Mouse (Mus musculus) midbrain, postnatal 0 days (tissue): ENCODE results near the gene Gga1. TPM values are rescaled to one million over a fixed set of nuclear protein-coding genes. Genes with fewer than 3 reads are reported as not detected.

Source experiments
- ATAC-seq: fragments of 200-750 bp; cut with Nextera tagmentation; 2 replicates; pipeline ENCODE4 v1.8.0; 2017; ENCODE audit warnings: moderate number of reproducible peaks, mild to moderate bottlenecking, moderate TSS enrichment, moderate library complexity; ENCODE audit not compliant: low FRiP score
- DNase-seq: peaks from one replicate; pipeline ENCODE4 v3.0.0-alpha.2; 2015; ENCODE audit warnings: low spot score
- H3K27ac ChIP-seq: fragments of 300-500 bp; sonication (generic); 2 replicates; pipeline ENCODE4 v1.5.1; 2014; ENCODE audit warnings: low read depth, mild to moderate bottlenecking, low read length, mixed read lengths
- H3K27me3 ChIP-seq: fragments of 300-500 bp; sonication (generic); 2 replicates; pipeline ENCODE4 v1.6.1; 2014; ENCODE audit warnings: low read length, control low read depth, mixed read lengths; ENCODE audit not compliant: insufficient read depth
- H3K36me3 ChIP-seq: fragments of 300-500 bp; sonication (generic); 2 replicates; pipeline ENCODE4 v1.6.1; 2014; ENCODE audit warnings: low read length, control low read depth, mixed read lengths; ENCODE audit not compliant: insufficient read depth
- H3K4me1 ChIP-seq: fragments of 300-500 bp; sonication (generic); 2 replicates; pipeline ENCODE4 v1.6.1; 2014; ENCODE audit warnings: mild to moderate bottlenecking, control low read depth, antibody characterized with exemption, low read length, mixed read lengths; ENCODE audit not compliant: insufficient read depth
- H3K4me2 ChIP-seq: fragments of 300-500 bp; sonication (generic); 2 replicates; pipeline ENCODE4 v1.6.1; 2014; ENCODE audit warnings: low read depth, mild to moderate bottlenecking, low read length, mixed read lengths; ENCODE audit not compliant: poor library complexity, severe bottlenecking
- H3K4me3 ChIP-seq: fragments of 300-500 bp; sonication (generic); 2 replicates; pipeline ENCODE4 v1.5.1; 2014; ENCODE audit warnings: low read depth, mild to moderate bottlenecking, low read length, moderate library complexity
- H3K9ac ChIP-seq: fragments of 300-500 bp; sonication (generic); replicated peaks from 2 replicates; pipeline ENCODE4 v1.6.1; 2014; ENCODE audit warnings: mild to moderate bottlenecking, low read length, moderate library complexity, mixed read lengths; ENCODE audit not compliant: poor library complexity, severe bottlenecking
- H3K9me3 ChIP-seq: fragments of 300-500 bp; sonication (generic); 2 replicates; pipeline ENCODE4 v1.6.1; 2016; ENCODE audit warnings: low read length, control low read depth
- CTCF ChIP-seq: IDR thresholded peaks from 2 replicates; pipeline ENCODE4 v1.5.1; 2016; ENCODE audit warnings: antibody characterized with exemption, mild to moderate bottlenecking
- WGBS: fragments of 180-500 bp; shearing (Covaris S2); extraction: QIAGEN DNeasy Blood & Tissue Kit; methylation state at CpG from one replicate; pipeline ENCODE4 v1.1.7; 2014; 5-methylcytosine and 5-hydroxymethylcytosine counted together
- polyA plus RNA-seq: library from polyadenylated mRNA; unstranded; fragments of >200 nt; fragmentation: Nextera tagmentation; extraction: Ambion mirVana; gene quantifications from 2 replicates; pipeline ENCODE4 v1.2.1, GENCODE M21; 2015
- total RNA-seq: library from RNA; depleted of rRNA; stranded (reverse); fragments of >200 nt; gene quantifications from 2 replicates; pipeline ENCODE4 v1.2.3, GENCODE M21; 2014

Gene Gga1
- total and polyA plus RNA-seq, 2 experiments from 2014 or later = 42.8 to 43.4 TPM

GRCm38 (mm10) chr15:78857009-78857408 lies 20.0 kb upstream of the Gga1 start:
- TF ChIP-seq CTCF = no peak
- H3K9me3 ChIP-seq = no peaks in the 10 kb centered on the region
- no peak overlapping the region for H3K4me3 ChIP-seq
- no peak overlapping the region for H3K4me2 ChIP-seq
- H3K27me3 ChIP-seq = no peaks in the 10 kb centered on the region
- H3K27ac ChIP-seq = no peak overlapping the region
- no peak overlapping the region for H3K9ac ChIP-seq
- no peaks in the 10 kb centered on the region for H3K4me1 ChIP-seq
- no peaks in the 10 kb centered on the region for H3K36me3 ChIP-seq
- 74% methylated on average over 7 of the region's 7 CpGs for WGBS
- peak; percentile 51 for DNase-seq
- no peak for ATAC-seq

- no peak for DNase-seq
- Histone ChIP-seq H3K4me2 (no peak overlapping the region), H3K4me3 (no peak overlapping the region), H3K9me3 (no peaks in the 10 kb centered on the region), H3K27me3 (no peaks in the 10 kb centered on the region), H3K36me3 (no peaks in the 10 kb centered on the region), H3K27ac (no peak overlapping the region), H3K9ac (no peak overlapping the region), H3K4me1 (no peaks in the 10 kb centered on the region)
- no peak for ATAC-seq
- 80% methylated on average over 4 of the region's 4 CpGs for WGBS
- TF ChIP-seq CTCF = no peak
Observed at GRCm38 (mm10) chr15:78859311-78859710, 17.7 kb upstream of the Gga1 start.

DNA sequence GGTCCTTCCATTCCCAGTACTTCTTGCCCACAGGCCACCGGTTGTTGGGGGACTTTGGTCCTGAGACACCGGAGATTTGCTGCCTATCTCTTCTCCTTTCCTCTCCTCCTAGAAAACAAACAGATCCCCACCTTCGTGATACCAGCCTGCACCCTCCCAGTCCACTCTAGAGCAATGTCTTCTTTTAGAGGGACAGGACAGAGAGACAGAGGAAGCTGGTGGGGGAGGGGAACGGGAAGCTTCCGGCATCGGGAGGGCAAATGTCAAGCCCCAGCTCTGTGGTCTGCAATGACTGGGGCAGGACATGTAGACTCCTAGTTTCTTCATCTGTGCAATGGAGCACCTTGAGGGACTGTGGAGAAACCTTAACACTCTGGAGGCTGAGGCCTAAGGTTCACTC lies 17.3 kb upstream of the Gga1 start:
- 85% methylated on average over 6 of the region's 6 CpGs for WGBS
- Histone ChIP-seq H3K9ac (no peak overlapping the region), H3K27me3 (no peaks in the 10 kb centered on the region), H3K4me1 (no peaks in the 10 kb centered on the region), H3K36me3 (no peaks in the 10 kb centered on the region), H3K9me3 (no peaks in the 10 kb centered on the region), H3K4me3 (no peak overlapping the region), H3K4me2 (no peak overlapping the region), H3K27ac (no peak overlapping the region)
- DNase-seq = no peak
- TF ChIP-seq CTCF = no peak
- ATAC-seq = no peak

- no peak for ATAC-seq
Observed at GRCm38 (mm10) chr15:78862280-78862679, 14.7 kb upstream of the Gga1 start.

DNA sequence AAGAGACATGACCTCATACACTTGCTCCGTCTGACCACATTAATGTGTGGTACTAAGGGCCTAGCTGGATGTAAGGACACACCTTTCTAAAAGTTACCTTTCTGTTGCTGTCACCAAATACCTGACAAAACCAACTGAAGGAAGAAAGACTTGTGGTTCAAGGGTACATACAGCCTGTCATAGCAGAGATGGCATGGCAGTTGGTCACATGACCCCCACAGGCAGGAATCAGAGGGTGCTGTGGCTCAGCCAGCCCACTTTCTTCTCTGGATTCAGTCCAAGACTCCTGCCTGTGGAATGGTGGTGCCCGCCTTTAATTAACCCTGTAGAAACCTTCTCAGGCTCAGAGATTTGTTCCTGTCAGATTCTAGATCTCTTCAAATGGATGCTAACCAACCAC lies 13.8 kb upstream of the Gga1 start:
- no peaks in the 10 kb centered on the region for H3K4me1 ChIP-seq
- H3K9ac ChIP-seq = no peak overlapping the region
- no peaks in the 10 kb centered on the region for H3K36me3 ChIP-seq
- 67% methylated on average over 2 of the region's 2 CpGs for WGBS
- H3K4me3 ChIP-seq = no peak overlapping the region
- no peaks in the 10 kb centered on the region for H3K9me3 ChIP-seq
- no peak for ATAC-seq
- H3K27me3 ChIP-seq = no peaks in the 10 kb centered on the region
- no peak for DNase-seq
- TF ChIP-seq CTCF = no peak
- no peak overlapping the region for H3K4me2 ChIP-seq
- H3K27ac ChIP-seq = no peak overlapping the region

More at GRCm38 (mm10) chr15:78862280-78862679, 14.7 kb upstream of the Gga1 start:
- DNase-seq = no peak
- H3K4me2 ChIP-seq = no peak overlapping the region
- no peak for TF ChIP-seq CTCF
- H3K9me3 ChIP-seq = no peaks in the 10 kb centered on the region
- no peaks in the 10 kb centered on the region for H3K4me1 ChIP-seq
- no peak overlapping the region for H3K4me3 ChIP-seq
- no peaks in the 10 kb centered on the region for H3K36me3 ChIP-seq
- no peaks in the 10 kb centered on the region for H3K27me3 ChIP-seq
- 81% methylated on average over 5 of the region's 5 CpGs for WGBS
- H3K9ac ChIP-seq = no peak overlapping the region
- H3K27ac ChIP-seq = no peak overlapping the region

DNA sequence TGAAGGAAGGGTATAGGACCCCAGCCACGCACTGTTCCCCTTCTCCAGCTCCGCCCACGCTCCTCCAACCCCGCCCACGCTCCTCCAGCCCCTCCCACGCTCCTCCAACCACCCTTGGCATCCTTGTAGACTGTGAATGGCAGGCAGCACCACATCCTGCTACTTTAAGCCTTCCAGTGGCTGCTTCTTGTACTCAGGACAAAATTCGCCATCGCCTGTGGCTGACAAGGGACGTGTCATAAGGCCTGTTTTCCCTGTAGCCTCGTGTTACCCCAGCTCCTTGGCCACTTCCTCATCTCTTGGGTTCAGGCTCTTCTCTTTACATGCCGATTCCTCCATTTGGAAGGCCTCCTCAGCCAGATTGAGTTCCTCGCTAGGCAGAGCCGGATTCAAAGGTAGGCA lies 13.1 kb upstream of the Gga1 start:
- H3K4me1 ChIP-seq = no peaks in the 10 kb centered on the region
- ATAC-seq = no peak
- H3K4me3 ChIP-seq = no peak overlapping the region
- no peaks in the 10 kb centered on the region for H3K27me3 ChIP-seq
- H3K9ac ChIP-seq = no peak overlapping the region
- TF ChIP-seq CTCF = no peak
- H3K9me3 ChIP-seq = no peaks in the 10 kb centered on the region
- H3K27ac ChIP-seq = no peak overlapping the region
- no peaks in the 10 kb centered on the region for H3K36me3 ChIP-seq
- no peak overlapping the region for H3K4me2 ChIP-seq
- WGBS = 51% methylated on average over 13 of the region's 13 CpGs
- DNase-seq = no peak
